Mouse (Mus musculus) erythroblast, embryonic 14.5 days (primary cell): ENCODE measurements around the gene Fgl2. TPM values are rescaled to one million over a fixed set of nuclear protein-coding genes. Genes with fewer than 3 reads are reported as not detected.
A peak's percentile ranks its signal among the peaks of the same experiment; 100 is the strongest.

Experiments used
- H3K27me3 ChIP-seq: 2 replicates; pipeline ENCODE4 v1.6.1; 2012; ENCODE audit warnings: inconsistent platforms; ENCODE audit not compliant: control insufficient read depth
- H3K36me3 ChIP-seq: 2 replicates; pipeline ENCODE4 v1.6.1; 2012; ENCODE audit warnings: mild to moderate bottlenecking, inconsistent platforms; ENCODE audit not compliant: control insufficient read depth
- H3K4me1 ChIP-seq: 2 replicates; pipeline ENCODE4 v1.6.1; 2012; ENCODE audit warnings: inconsistent platforms; ENCODE audit not compliant: control insufficient read depth
- H3K4me3 ChIP-seq: replicated peaks from 2 replicates; pipeline ENCODE3; 2012; ENCODE audit warnings: moderate library complexity, mild to moderate bottlenecking, inconsistent platforms
- H3K9me3 ChIP-seq: 2 replicates; pipeline ENCODE4 v1.6.1; 2012; ENCODE audit warnings: low read length, inconsistent platforms, mixed read lengths; ENCODE audit not compliant: control insufficient read depth
- GATA1 ChIP-seq: IDR thresholded peaks from 2 replicates; pipeline ENCODE4 v1.6.1; 2012; ENCODE audit warnings: low read length, inconsistent platforms, mixed read lengths
- TAL1 ChIP-seq: IDR thresholded peaks from 3 replicates; pipeline ENCODE4 v1.6.1; 2012; ENCODE audit warnings: low read length, inconsistent platforms, mixed read lengths
- polyA plus RNA-seq: library from polyadenylated mRNA; stranded (reverse); fragments of >175 nt; gene quantifications from 2 replicates; pipeline ENCODE4 v1.2.3, GENCODE M21; 2012

The Fgl2 gene
- polyA plus RNA-seq, 1 experiment: not detected

DNA sequence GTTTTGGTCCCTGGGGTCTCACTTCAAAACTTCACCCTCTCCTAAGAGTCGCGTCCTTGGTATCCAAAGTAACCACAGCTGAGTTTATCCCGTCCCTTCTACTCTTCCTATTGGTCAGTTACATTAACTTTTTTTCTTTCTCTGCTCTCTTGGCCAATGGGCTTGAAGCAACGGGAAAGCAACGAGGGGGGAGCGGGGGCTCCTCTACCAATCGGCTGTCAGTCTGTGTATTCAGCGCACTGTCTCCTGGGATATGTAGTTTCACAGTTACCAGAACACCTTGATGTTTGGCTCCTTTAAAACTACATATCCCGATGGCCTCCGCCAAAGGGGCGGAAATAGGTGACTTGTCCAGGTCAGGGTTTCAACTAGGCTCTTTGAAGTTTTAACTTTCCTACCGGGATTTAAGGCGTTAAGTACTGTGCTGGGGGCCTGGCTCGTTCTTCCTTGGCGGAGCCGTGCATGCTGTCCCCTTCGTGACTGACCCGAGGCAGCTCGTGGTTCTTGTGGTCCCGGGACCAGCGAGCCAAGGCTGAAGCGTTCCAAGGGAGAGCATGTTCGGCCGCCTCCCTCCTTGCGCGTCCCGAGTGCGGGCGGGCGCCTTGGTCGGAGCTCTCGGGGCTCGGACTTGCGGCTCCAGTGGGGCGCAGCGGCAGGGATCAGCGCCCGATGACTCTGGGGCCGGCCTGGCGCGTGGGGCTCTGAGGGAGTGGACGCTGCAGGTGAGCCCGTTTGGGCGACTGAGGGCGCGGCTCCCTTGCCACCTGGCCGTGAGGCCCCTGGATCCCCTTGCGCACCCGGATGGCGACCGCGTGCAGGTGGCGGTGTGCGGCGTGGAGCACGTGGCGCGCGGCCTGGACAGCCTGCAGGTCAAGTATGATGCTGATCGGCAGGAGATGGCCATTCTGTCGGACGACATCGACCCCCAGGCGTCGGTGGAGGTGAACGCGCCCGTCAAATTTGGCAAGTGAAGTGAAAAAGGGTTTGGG is 52.5 kb downstream of the Fgl2 start, which contains the start of the genes Ccdc146 and Fam185a:
Gene Ccdc146 (minus strand): TSS at position 64 of the 989 bp plus-strand sequence.
Gene Fam185a (plus strand): TSS at position 345 of the 989 bp plus-strand sequence.
- TF ChIP-seq GATA1 (no peak), TAL1 (no peak)
- no peaks in the 10 kb centered on the region for H3K9me3 ChIP-seq

DNA sequence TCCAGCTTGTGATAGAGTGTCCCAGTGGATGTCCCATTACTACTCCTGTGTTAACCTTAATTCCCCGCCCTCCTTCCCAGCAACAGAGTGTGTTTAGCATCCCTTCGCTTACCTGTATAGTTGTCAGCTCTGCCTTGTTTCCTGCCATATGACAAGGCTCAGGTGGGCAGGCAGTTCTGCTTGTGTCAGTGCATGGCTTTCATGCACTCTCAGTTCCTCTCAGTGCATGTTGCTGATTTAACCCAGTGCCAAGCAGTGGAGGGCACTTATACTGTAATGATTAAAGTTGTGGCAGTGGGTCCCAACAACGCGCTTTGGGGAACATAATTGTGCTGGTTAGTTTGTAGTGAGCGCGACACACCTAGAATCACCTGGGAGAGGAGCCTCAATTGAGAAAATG is 54.2 kb downstream of the Fgl2 start:
- TF ChIP-seq TAL1: no peak
- TF ChIP-seq GATA1: no peak
- Histone ChIP-seq H3K9me3 (no peaks in the 10 kb centered on the region), H3K36me3 (no peaks in the 10 kb centered on the region), H3K27me3 (no peaks in the 10 kb centered on the region), H3K4me3 (peak overlapping the region; percentile 90), H3K4me1 (peaks cover 36% of the 10 kb centered on the region)

More for the DNA sequence above, 52.5 kb downstream of the Fgl2 start, which contains the start of the genes Ccdc146 and Fam185a:
- peak within 1 kb of the TSS; percentile 90 for H3K4me3 ChIP-seq
- peaks cover 36% of the 10 kb centered on the region for H3K4me1 ChIP-seq
- H3K27me3 ChIP-seq: no peaks in the 10 kb centered on the region
- H3K36me3 ChIP-seq: no peaks in the 10 kb centered on the region

Other genes with a start within 250 kb of the Fgl2 start
- 0.01 and 0.03 TPM in 2 replicates for gene Gsap, start 186.4 kb upstream of the Fgl2 start, polyA plus RNA-seq
- not detected in 2 replicates for gene Ccdc146, start 52.0 kb downstream of the Fgl2 start, polyA plus RNA-seq
- not detected in 2 replicates for gene Fam185a, start 52.3 kb downstream of the Fgl2 start, polyA plus RNA-seq
- gene Lrrc17, start 170.9 kb downstream of the Fgl2 start, polyA plus RNA-seq: not detected in 2 replicates